Mouse (Mus musculus): ENCODE measurements around the gene Sct. TPM values are rescaled to one million over a fixed set of nuclear protein-coding genes. Genes with fewer than 3 reads are reported as not detected.

Sct gene
- total RNA-seq, 4 experiments from 2014 or later: 0.67 TPM; not detected in 3

- no peak for DNase-seq
Observed at GRCm38 (mm10) chr7:141229702-141230101, 49.2 kb downstream of the Sct start.

Other genes starting within 250 kb of the Sct start
- gene B4galnt4, start 218.0 kb downstream of the Sct start, total RNA-seq (2022): 1 to 10 TPM; 2.0 to 6.1 (median 2.7) TPM
- 1 to 10 TPM; 1.6 to 3.1 (median 2.1) TPM for gene Pkp3, start 200.9 kb downstream of the Sct start, total RNA-seq (2022)
- gene Sigirr, start 178.6 kb downstream of the Sct start, total RNA-seq (2022): 1 to 10 TPM; 4.2 to 5.8 (median 4.8) TPM
- gene Ano9, start 161.3 kb downstream of the Sct start, total RNA-seq (2022): under 1 TPM in 1 of 4 experiments, not detected in 3; 0.21 TPM
- gene Ptdss2, start 156.8 kb downstream of the Sct start, total RNA-seq (2022): 10 to 100 TPM; 36.4 to 46.7 (median 43.0) TPM
- 100 to 1,000 TPM; 339 to 382 (median 360) TPM for gene Rnh1, start 106.3 kb downstream of the Sct start, total RNA-seq (2022)
- gene Hras, start 85.1 kb downstream of the Sct start, total RNA-seq (2022): 100 to 1,000 TPM in 1 of 4 experiments, 10 to 100 TPM in 3; 80.0 to 105 (median 92.6) TPM
- 10 to 100 TPM in 1 of 4 experiments, 1 to 10 TPM in 3; 6.6 to 12.1 (median 8.4) TPM for gene Lrrc56, start 85.0 kb downstream of the Sct start, total RNA-seq (2022)
- gene Lmntd2, start 65.1 kb downstream of the Sct start, total RNA-seq (2022): under 1 TPM; 0.12 to 0.94 (median 0.66) TPM
- 1 to 10 TPM; 5.6 to 7.7 (median 6.3) TPM for gene Rassf7, start 63.3 kb downstream of the Sct start, total RNA-seq (2022)
- 10 to 100 TPM; 79.8 to 92.9 (median 84.3) TPM for gene Phrf1, start 50.3 kb downstream of the Sct start, total RNA-seq (2022)
- 10 to 100 TPM in 2 of 4 experiments, 1 to 10 TPM in 2; 7.0 to 10.7 (median 9.4) TPM for gene Irf7, start 12.7 kb downstream of the Sct start, total RNA-seq (2022)
- 1 to 10 TPM; 2.3 to 5.5 (median 3.2) TPM for gene Cdhr5, start 2.3 kb downstream of the Sct start, total RNA-seq (2022)
- gene Drd4, start 12.9 kb upstream of the Sct start, total RNA-seq (2022): 1 to 10 TPM in 1 of 4 experiments, under 1 TPM in 1, not detected in 2; 0.40 to 1.3 TPM
- gene Deaf1, start 48.6 kb upstream of the Sct start, total RNA-seq (2022): 10 to 100 TPM; 27.1 to 47.4 (median 36.7) TPM
- gene Tmem80, start 48.6 kb upstream of the Sct start, total RNA-seq (2022): 10 to 100 TPM; 31.4 to 46.6 (median 34.8) TPM
- 1 to 10 TPM; 2.0 to 2.9 (median 2.3) TPM for gene Eps8l2, start 59.7 kb upstream of the Sct start, total RNA-seq (2022)
- gene Taldo1, start 113.1 kb upstream of the Sct start, total RNA-seq (2022): 100 to 1,000 TPM; 429 to 671 (median 576) TPM
- 10 to 100 TPM; 38.9 to 52.2 (median 47.6) TPM for gene Gatd1, start 135.0 kb upstream of the Sct start, total RNA-seq (2022)
- 1 to 10 TPM; 1.5 to 2.6 (median 2.1) TPM for gene Cend1, start 150.4 kb upstream of the Sct start, total RNA-seq (2022)
- 100 to 1,000 TPM in 3 of 4 experiments, 10 to 100 TPM in 1; 86.7 to 109 (median 104) TPM for gene Slc25a22, start 158.8 kb upstream of the Sct start, total RNA-seq (2022)
- 1 to 10 TPM; 1.0 to 2.3 (median 1.4) TPM for gene Pidd1, start 164.9 kb upstream of the Sct start, total RNA-seq (2022)
- gene Rplp2, start 168.2 kb upstream of the Sct start, total RNA-seq (2022): 1,000 to 10,000 TPM in 3 of 4 experiments, 100 to 1,000 TPM in 1; 998 to 1,129 (median 1,024) TPM
- gene Pnpla2, start 176.1 kb upstream of the Sct start, total RNA-seq (2022): 100 to 1,000 TPM; 256 to 532 (median 452) TPM
- 10 to 100 TPM; 11.7 to 21.1 (median 18.7) TPM for gene Cracr2b, start 182.0 kb upstream of the Sct start, total RNA-seq (2022)
- gene Cd151, start 188.3 kb upstream of the Sct start, total RNA-seq (2022): 100 to 1,000 TPM; 323 to 455 (median 409) TPM
- gene Polr2l, start 196.0 kb upstream of the Sct start, total RNA-seq (2022): 100 to 1,000 TPM in 3 of 4 experiments, 10 to 100 TPM in 1; 99.4 to 147 (median 129) TPM
- gene Tspan4, start 196.1 kb upstream of the Sct start, total RNA-seq (2022): 100 to 1,000 TPM in 2 of 4 experiments, 10 to 100 TPM in 2; 89.1 to 191 (median 124) TPM